Mouse (Mus musculus): ENCODE data around the gene Polr1c. TPM values are rescaled to one million over a fixed set of nuclear protein-coding genes. Genes with fewer than 3 reads are reported as not detected.

The Polr1c gene
- polyA plus RNA-seq, 1 experiment from 2014 or later: 46.8 TPM

DNA sequence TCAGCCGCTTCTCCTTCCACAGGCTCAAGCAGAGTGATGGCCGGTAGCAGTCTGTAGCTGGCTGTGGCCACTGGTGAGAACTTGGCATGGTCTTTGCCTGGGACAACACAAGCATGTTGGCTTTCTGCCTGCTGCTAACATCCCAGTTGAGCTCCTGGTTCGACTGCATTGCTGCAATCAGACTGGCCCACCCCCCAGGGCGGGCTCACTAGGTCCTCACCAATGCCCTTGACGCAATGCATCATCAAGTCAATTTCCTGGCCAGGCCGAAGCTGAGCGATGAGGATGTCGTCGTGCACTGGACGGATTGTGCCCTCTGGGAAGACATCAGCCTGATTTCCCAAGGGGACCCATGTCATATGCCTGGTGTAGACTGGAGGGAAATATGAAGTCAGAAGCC lies 3.3 kb downstream of the Polr1c start:
- Histone ChIP-seq H3K27me3 (replicated peaks) (no peaks in the 10 kb centered on the region), H3K36me3 (peaks cover 78% of the 10 kb centered on the region), H3K4me3 (no peak overlapping the region), H3K4me1 (peaks cover 34% of the 10 kb centered on the region), H3K27ac (replicated peaks) (no peak overlapping the region), H3K4me2 (no peak overlapping the region), H3K9me3 (no peaks in the 10 kb centered on the region), H3K9ac (no peak overlapping the region)
- WGBS: 75% methylated on average over 10 of the region's 10 CpGs
- ATAC-seq (ENCODE audit: extremely low read depth, insufficient number of reproducible peaks, low FRiP score, low TSS enrichment): no peak

DNA sequence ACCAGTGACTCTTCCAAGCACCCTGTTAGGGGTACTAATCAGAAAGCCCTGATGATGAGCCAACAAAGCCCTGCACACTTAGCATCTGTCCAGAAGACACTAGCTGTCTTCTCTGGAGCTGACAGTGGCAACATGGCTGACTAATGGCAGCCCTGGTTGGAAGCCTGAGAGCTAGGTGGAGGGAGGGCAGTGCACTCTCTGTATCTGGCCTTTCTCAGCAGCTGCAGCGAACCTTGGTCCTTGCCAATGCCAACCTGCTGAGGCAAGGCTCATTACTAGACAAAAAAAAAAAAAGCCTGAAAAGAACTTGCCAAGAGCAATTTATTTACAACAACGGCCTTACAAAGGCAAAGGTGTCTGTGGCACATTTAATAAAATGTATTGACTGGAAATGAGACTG lies 4.2 kb downstream of the Polr1c start:
- Histone ChIP-seq H3K9me3 (no peaks in the 10 kb centered on the region), H3K4me1 (peaks cover 34% of the 10 kb centered on the region), H3K36me3 (peaks cover 80% of the 10 kb centered on the region), H3K27me3 (replicated peaks) (no peaks in the 10 kb centered on the region), H3K9ac (no peak overlapping the region), H3K4me3 (no peak overlapping the region), H3K4me2 (no peak overlapping the region), H3K27ac (replicated peaks) (no peak overlapping the region)
- 81% methylated on average over 2 of the region's 2 CpGs for WGBS
- no peak for ATAC-seq (ENCODE audit: extremely low read depth, insufficient number of reproducible peaks, low FRiP score, low TSS enrichment)

DNA sequence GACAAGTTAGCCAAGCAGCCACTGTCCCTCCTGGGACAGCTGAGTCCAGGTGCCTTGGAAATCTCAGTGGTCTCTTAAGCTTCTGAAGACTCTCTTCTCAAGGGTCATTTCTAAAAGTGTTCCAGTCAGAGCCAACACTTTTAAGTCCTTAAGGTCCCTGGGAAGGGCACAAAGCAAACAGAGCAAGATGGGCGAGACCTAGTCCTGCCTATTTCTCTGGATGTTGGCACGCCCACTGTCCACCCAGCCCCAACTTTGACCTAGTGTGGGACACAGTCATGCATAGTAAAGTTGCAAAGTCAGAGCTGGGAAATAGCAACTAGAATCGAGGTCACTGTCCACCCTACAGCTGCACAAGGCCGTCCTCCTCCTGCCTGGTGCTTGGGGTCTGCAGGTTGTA lies 4.9 kb downstream of the Polr1c start:
- 89% methylated on average over 4 of the region's 4 CpGs for WGBS
- Histone ChIP-seq H3K27ac (replicated peaks) (no peak overlapping the region), H3K36me3 (peaks cover 86% of the 10 kb centered on the region)

DNA sequence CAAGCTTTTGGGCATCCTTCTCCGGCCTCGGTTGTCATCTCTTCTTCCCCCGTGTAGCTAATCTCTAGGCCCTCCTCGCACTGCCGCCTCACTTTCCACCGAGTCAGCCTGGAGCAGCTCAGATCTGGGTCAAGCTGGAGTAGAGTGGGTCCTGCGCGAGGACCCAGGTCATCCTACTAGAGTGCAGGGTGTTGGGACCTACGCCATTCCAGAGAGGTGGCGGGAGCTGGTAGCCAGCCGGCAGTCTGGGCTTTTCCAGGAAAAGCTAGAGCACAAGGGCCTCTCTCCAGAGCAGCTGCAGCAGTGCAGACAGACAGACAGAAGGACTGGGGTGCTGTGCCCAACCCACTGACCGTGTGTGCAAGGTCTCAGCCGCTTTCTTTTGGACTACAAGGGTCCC lies 5.6 kb downstream of the Polr1c start:
- no peak for ATAC-seq (ENCODE audit: extremely low read depth, insufficient number of reproducible peaks, low FRiP score, low TSS enrichment)
- WGBS: 80% methylated on average over 13 of the region's 13 CpGs
- Histone ChIP-seq H3K4me3 (no peak overlapping the region), H3K9me3 (no peaks in the 10 kb centered on the region), H3K4me2 (no peak overlapping the region), H3K9ac (no peak overlapping the region), H3K36me3 (peaks cover 92% of the 10 kb centered on the region), H3K4me1 (peaks cover 38% of the 10 kb centered on the region), H3K27ac (replicated peaks) (no peak overlapping the region), H3K27me3 (replicated peaks) (no peaks in the 10 kb centered on the region)

More for the DNA sequence above, 4.9 kb downstream of the Polr1c start:
- Histone ChIP-seq H3K4me1 (peaks cover 37% of the 10 kb centered on the region), H3K9me3 (no peaks in the 10 kb centered on the region), H3K4me3 (no peak overlapping the region), H3K4me2 (no peak overlapping the region), H3K9ac (no peak overlapping the region), H3K27me3 (replicated peaks) (no peaks in the 10 kb centered on the region)
- ATAC-seq (ENCODE audit: extremely low read depth, insufficient number of reproducible peaks, low FRiP score, low TSS enrichment): no peak

DNA sequence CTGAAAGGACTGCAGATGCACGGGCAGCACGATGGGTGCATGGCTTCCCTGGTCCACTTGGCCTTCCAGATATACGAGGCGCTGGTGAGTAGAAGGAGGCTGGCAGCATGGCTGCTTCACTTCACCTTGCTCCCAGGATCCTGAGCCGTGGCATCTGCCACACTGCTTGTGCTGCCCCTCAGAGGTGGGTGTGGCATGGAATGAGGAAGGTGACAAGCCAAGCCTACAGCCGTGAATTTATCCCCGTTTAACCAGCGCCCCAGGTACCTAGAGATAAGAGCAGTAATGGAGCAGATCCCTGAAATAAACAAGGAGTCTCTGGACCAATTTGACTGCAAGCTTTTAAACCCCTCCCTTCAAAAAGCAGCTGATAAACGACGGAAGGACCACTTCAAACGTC lies 6.4 kb downstream of the Polr1c start:
- ATAC-seq (ENCODE audit: extremely low read depth, insufficient number of reproducible peaks, low FRiP score, low TSS enrichment): no peak
- WGBS: 61% methylated on average over 11 of the region's 11 CpGs
- Histone ChIP-seq H3K9me3 (no peaks in the 10 kb centered on the region), H3K4me3 (no peak overlapping the region), H3K4me1 (peaks cover 30% of the 10 kb centered on the region), H3K36me3 (peaks cover 97% of the 10 kb centered on the region), H3K27ac (replicated peaks) (no peak overlapping the region), H3K4me2 (no peak overlapping the region), H3K9ac (no peak overlapping the region), H3K27me3 (replicated peaks) (peaks cover 5% of the 10 kb centered on the region; the same call in 1 of the 2 replicates)

DNA sequence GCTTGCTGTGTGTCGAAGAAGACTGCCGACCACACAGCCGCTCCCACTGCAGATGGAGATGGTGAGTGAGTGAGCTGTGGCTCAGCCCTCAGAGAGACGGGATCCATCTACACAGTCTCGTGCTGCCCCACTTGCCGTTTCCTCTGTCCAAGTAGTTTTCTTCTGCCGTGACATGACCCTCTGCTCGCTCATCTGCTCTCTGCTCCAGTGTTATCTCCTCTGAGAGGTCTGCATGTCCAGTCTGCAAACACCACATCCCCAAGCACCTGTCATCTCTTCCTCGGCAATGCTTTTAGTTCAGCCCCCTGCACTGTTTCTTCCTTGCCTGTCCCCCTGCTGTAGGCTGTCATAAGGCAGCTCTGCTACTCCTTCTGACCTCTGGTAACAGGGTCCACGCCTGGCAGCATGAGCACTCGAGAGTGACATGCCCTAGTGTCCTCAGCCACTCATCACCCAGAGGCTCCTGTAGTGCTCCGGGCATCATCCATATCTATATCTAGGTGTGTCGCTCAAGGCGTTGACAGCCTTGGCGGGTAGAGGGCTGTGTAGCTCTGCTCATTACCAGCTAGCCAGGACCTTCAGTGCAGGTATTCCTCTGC lies 8.2 kb downstream of the Polr1c start:
- peaks cover 12% of the 10 kb centered on the region; the same call in 1 of the 2 replicates for H3K27me3 ChIP-seq (replicated peaks)
- no peak overlapping the region for H3K9ac ChIP-seq
- peak overlapping the region; percentile 39; the same call in 1 of the 2 replicates for H3K27ac ChIP-seq (replicated peaks)
- 38% methylated on average over 15 of the region's 15 CpGs for WGBS
- H3K4me3 ChIP-seq: no peak overlapping the region
- H3K36me3 ChIP-seq: peaks cover 90% of the 10 kb centered on the region
- ATAC-seq (ENCODE audit: extremely low read depth, insufficient number of reproducible peaks, low FRiP score, low TSS enrichment): peak; percentile 53; the same call in 1 of the 2 replicates
- peak overlapping the region; percentile 8; the same call in 1 of the 2 replicates for H3K4me2 ChIP-seq
- H3K9me3 ChIP-seq: no peaks in the 10 kb centered on the region
- H3K4me1 ChIP-seq: peaks cover 27% of the 10 kb centered on the region

DNA sequence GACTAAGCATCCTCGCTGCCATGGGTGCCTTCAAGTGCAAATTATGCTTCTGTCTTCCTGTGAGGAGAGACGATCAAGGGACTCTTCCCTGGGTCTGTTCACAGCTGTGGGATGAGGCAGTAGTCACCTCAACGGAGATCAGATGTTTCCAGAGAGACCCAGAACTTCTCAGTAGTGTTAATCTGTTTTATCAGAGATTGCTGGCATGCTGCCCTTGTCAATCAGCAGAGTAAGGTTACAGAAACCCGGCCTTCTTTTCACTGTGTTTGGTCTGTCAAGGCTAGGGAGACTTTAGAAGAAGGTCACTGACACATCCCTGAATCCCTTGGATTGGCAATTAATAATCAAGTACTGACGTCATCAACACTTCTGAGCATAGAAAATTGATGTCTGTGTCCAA lies 10.4 kb downstream of the Polr1c start:
- peaks cover 12% of the 10 kb centered on the region; the same call in 1 of the 2 replicates for H3K27me3 ChIP-seq (replicated peaks)
- no peaks in the 10 kb centered on the region for H3K9me3 ChIP-seq
- no peak overlapping the region for H3K4me3 ChIP-seq
- no peak overlapping the region for H3K4me2 ChIP-seq
- H3K9ac ChIP-seq: no peak overlapping the region
- peaks cover 27% of the 10 kb centered on the region for H3K4me1 ChIP-seq
- no peak for ATAC-seq (ENCODE audit: extremely low read depth, insufficient number of reproducible peaks, low FRiP score, low TSS enrichment)
- H3K36me3 ChIP-seq: peaks cover 88% of the 10 kb centered on the region
- 59% methylated on average over 5 of the region's 5 CpGs for WGBS
- H3K27ac ChIP-seq (replicated peaks): no peak overlapping the region

DNA sequence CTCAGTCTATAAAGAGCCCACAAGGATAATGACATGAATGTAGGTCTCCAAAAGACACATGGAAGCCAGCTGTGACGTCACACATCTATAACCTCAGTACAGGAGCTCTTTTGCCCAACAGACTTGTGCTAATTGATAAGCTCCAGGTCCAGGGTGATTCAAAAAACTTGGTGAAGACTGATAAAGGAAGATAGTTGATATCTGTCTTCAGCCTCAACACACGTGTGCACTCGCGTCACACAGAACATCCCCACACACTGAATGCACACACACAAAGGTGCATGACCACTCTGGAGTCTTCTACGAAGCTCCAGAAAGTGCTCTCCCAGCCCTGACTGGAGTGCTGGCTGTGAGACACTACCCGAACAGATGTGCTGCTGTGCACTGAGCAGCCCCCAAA lies 10.8 kb downstream of the Polr1c start:
- Histone ChIP-seq H3K4me3 (no peak overlapping the region), H3K27me3 (replicated peaks) (peaks cover 12% of the 10 kb centered on the region; the same call in 1 of the 2 replicates), H3K9ac (no peak overlapping the region), H3K4me2 (no peak overlapping the region), H3K36me3 (peaks cover 87% of the 10 kb centered on the region), H3K4me1 (peaks cover 27% of the 10 kb centered on the region), H3K9me3 (no peaks in the 10 kb centered on the region), H3K27ac (replicated peaks) (no peak overlapping the region)
- ATAC-seq (ENCODE audit: extremely low read depth, insufficient number of reproducible peaks, low FRiP score, low TSS enrichment): no peak
- 83% methylated on average over 6 of the region's 6 CpGs for WGBS

DNA sequence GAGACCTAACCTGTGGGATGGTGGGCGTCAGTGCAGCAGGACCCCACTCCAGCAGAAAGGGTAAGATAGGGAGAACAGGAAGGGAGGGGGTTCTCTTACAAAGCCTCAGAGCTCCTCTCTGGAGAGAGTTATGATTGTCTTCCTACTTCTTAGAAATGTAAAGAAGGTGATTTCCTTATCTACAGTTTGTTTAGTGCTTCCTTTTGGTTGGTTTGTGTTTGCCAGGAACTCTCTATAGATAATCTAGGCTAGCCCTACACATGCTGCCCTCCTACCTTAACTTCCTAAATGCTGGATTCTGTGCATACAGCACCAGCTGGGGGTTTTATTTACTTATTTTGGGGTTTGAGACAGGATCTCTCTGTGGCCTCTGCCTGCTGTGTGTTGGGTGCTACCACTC lies 11.8 kb downstream of the Polr1c start:
- Histone ChIP-seq H3K27me3 (replicated peaks) (peaks cover 12% of the 10 kb centered on the region; the same call in 1 of the 2 replicates), H3K9me3 (no peaks in the 10 kb centered on the region), H3K4me3 (no peak overlapping the region), H3K9ac (no peak overlapping the region), H3K4me1 (peaks cover 25% of the 10 kb centered on the region), H3K36me3 (peaks cover 87% of the 10 kb centered on the region), H3K4me2 (no peak overlapping the region), H3K27ac (replicated peaks) (no peak overlapping the region)
- 77% methylated on average over 1 of the region's 1 CpGs for WGBS
- ATAC-seq (ENCODE audit: extremely low read depth, insufficient number of reproducible peaks, low FRiP score, low TSS enrichment): no peak

DNA sequence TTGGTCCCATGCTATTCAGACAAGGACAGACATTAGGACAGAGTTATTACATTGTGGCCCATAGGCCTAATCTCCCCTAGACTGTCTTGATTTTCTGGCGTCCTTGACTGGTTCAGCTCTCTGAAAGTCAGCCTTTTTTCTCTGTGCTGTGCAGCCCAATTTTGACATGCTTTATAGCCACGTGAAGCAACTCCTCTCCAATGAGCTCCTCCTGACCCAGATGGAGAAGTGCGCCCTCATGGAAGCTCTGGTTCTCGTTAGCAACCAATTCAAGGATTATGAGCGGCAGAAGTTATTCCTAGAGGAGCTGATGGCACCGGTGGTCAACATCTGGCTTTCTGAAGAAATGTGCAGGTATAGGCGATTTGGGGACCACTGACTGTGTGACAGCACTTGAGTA lies 20.3 kb downstream of the Polr1c start:
- Histone ChIP-seq H3K27me3 (replicated peaks) (no peaks in the 10 kb centered on the region), H3K9ac (no peak overlapping the region), H3K9me3 (no peaks in the 10 kb centered on the region), H3K4me2 (no peak overlapping the region), H3K4me1 (no peaks in the 10 kb centered on the region), H3K36me3 (peaks cover 99% of the 10 kb centered on the region), H3K4me3 (no peak overlapping the region), H3K27ac (replicated peaks) (no peak overlapping the region)
- ATAC-seq (ENCODE audit: extremely low read depth, insufficient number of reproducible peaks, low FRiP score, low TSS enrichment): no peak
- 86% methylated on average over 7 of the region's 7 CpGs for WGBS

DNA sequence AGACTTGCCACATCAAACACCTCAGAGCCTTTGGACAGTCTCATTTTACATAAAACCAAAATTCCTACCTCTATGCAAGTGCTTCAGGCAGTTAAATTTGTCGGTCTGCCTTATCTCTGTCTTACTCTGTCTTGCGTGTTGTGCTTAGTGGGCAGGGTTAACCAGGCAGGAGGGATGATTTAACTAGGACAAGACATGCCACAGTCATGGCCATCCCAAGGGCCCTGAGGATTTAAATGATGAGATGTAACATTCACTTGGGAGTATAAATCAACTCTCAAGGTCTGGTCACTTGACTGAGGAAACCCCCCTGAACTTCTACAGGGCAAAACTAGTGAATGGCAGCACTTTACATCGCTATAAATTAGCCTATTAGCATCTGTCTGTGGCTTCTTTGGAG lies 26.3 kb downstream of the Polr1c start:
- Histone ChIP-seq H3K4me3 (no peak overlapping the region), H3K36me3 (peaks cover 100% of the 10 kb centered on the region), H3K4me1 (no peaks in the 10 kb centered on the region), H3K27me3 (replicated peaks) (no peaks in the 10 kb centered on the region), H3K4me2 (no peak overlapping the region), H3K9me3 (no peaks in the 10 kb centered on the region), H3K27ac (replicated peaks) (no peak overlapping the region), H3K9ac (no peak overlapping the region)
- no peak for ATAC-seq (ENCODE audit: extremely low read depth, insufficient number of reproducible peaks, low FRiP score, low TSS enrichment)
- WGBS: 71% methylated on average over 3 of the region's 3 CpGs

DNA sequence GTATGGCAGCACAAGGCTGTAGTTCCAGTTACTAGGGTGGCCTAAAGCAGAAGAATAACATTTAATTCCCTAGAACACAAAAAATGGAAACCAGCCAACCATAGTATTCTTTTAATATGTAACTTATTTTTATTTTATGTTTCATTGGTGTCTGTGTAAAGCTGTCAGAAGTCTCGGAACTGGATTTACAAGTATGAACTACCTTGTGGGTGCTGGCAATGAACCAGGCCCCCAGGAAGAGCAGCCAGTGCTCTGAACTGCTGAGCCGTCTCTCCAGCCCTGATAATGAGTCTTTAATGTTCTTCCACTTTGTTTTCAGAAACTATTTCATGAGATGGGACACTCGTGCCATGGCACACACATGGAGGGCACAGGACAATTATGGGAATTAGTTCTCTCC lies 37.3 kb downstream of the Polr1c start:
- Histone ChIP-seq H3K36me3 (peaks cover 98% of the 10 kb centered on the region), H3K9me3 (no peaks in the 10 kb centered on the region), H3K9ac (no peak overlapping the region), H3K4me2 (no peak overlapping the region), H3K27ac (replicated peaks) (no peak overlapping the region), H3K4me1 (no peaks in the 10 kb centered on the region), H3K27me3 (replicated peaks) (no peaks in the 10 kb centered on the region), H3K4me3 (no peak overlapping the region)
- no peak for ATAC-seq (ENCODE audit: extremely low read depth, insufficient number of reproducible peaks, low FRiP score, low TSS enrichment)
- WGBS: 86% methylated on average over 3 of the region's 3 CpGs

All from heart, embryonic 13.5 days (tissue).